Mouse (Mus musculus): ENCODE results near the gene Nedd9.

GRCm38 (mm10) chr13:41512243-41512642, 25.1 kb upstream of the Nedd9 start:
- TF ChIP-seq GATA1 (IDR thresholded peaks at IDR 0.05; ENCODE audit: borderline replicate concordance, low read length): no peak
- no peak for TF ChIP-seq FLI1 (IDR thresholded peaks at IDR 0.05; ENCODE audit: low read length)

All from megakaryocyte, embryonic 14.5 days (primary cell).